Comparison of ENCODE assay signal across 8 mouse cellular contexts in genomic region chr2:30743265-30743846, GRCm38 (mm10).
DNase-seq lines count a peak whose midpoint lies in the region; ATAC-seq and TF ChIP-seq lines count a peak whose summit lies in the region.

No protein-coding gene starts in this region.

- DNase-seq in 3134 (ENCODE audit: extremely low read depth, insufficient read length, low spot score): peak; percentile 82
- DNase-seq in adrenal gland, adult 2 months: peak; percentile 85
- peak; percentile 98 for DNase-seq in heart, adult 11 months
- DNase-seq in c-Kit-positive CD71-positive TER-119-positive erythroid progenitor cells, embryonic 14.5 days (ENCODE audit: low spot score): no peak
- DNase-seq in spleen, postnatal 14 days (ENCODE audit: low spot score in 2 of 2): no peak

- H3K9me3 ChIP-seq in intestine, postnatal 0 days (ENCODE audit: control insufficient read depth): no peaks in the 10 kb centered on the region
- no peaks in the 10 kb centered on the region for H3K9me3 ChIP-seq in midbrain, embryonic 15.5 days

- no peak overlapping the region for H3K4me2 ChIP-seq in intestine, postnatal 0 days (replicated peaks; ENCODE audit: low read depth)
- no peak overlapping the region for H3K4me2 ChIP-seq in midbrain, embryonic 15.5 days

- no peaks in the 10 kb centered on the region for H3K4me1 ChIP-seq in intestine, postnatal 0 days (replicated peaks; ENCODE audit: control insufficient read depth, insufficient read depth, low read length)
- H3K4me1 ChIP-seq in midbrain, embryonic 15.5 days: peaks cover 19% of the 10 kb centered on the region

- no peak overlapping the region for H3K9ac ChIP-seq in intestine, postnatal 0 days (ENCODE audit: low read depth, low read length)
- no peak overlapping the region for H3K9ac ChIP-seq in midbrain, embryonic 15.5 days

- no peak overlapping the region for H3K4me3 ChIP-seq in intestine, postnatal 0 days (ENCODE audit: low read depth, low read length)
- no peak overlapping the region for H3K4me3 ChIP-seq in midbrain, embryonic 15.5 days

- no peaks in the 10 kb centered on the region for H3K27me3 ChIP-seq in intestine, postnatal 0 days (replicated peaks; ENCODE audit: control insufficient read depth, insufficient read depth, low read length)
- H3K27me3 ChIP-seq in midbrain, embryonic 15.5 days (replicated peaks): no peaks in the 10 kb centered on the region

- ATAC-seq in intestine, postnatal 0 days: no peak
- peak; percentile 37 for ATAC-seq in midbrain, embryonic 15.5 days (replicated peaks)
- ATAC-seq in megakaryocyte progenitor cell, adult 5-6 weeks (replicated peaks; ENCODE audit: poor library complexity): no peak

- WGBS in intestine, postnatal 0 days: 41% methylated on average over 4 of the region's 4 CpGs
- 35% methylated on average over 4 of the region's 4 CpGs for WGBS in midbrain, embryonic 15.5 days

- H3K27ac ChIP-seq in intestine, postnatal 0 days (ENCODE audit: low read depth, low read length): peak overlapping the region; percentile 22; the same call in 1 of the 2 replicates
- peak overlapping the region; percentile 80 for H3K27ac ChIP-seq in midbrain, embryonic 15.5 days

- H3K36me3 ChIP-seq in intestine, postnatal 0 days (ENCODE audit: control insufficient read depth, insufficient read depth): no peaks in the 10 kb centered on the region
- H3K36me3 ChIP-seq in midbrain, embryonic 15.5 days (replicated peaks): no peaks in the 10 kb centered on the region

- no peak for TF ChIP-seq CTCF in intestine, postnatal 0 days (IDR thresholded peaks at IDR 0.05; ENCODE audit: low read depth)

Comparison
In these comparisons a context has a peak if more than half of its experiments do, and no peak if none do; other contexts are left out.
1. DNase-seq: peak in 3134 (single experiment), adrenal gland, adult 2 months (single experiment) and heart, adult 11 months (single experiment); none in c-Kit-positive CD71-positive TER-119-positive erythroid progenitor cells, embryonic 14.5 days (single experiment) and spleen, postnatal 14 days (0 of 2).